Mouse (Mus musculus) C2C12 (cell line): ENCODE data around the gene Fgd6. TPM values are rescaled to one million over a fixed set of nuclear protein-coding genes. Genes with fewer than 3 reads are reported as not detected.

ENCODE experiments used
- H3K27me3 ChIP-seq: one replicate; pipeline ENCODE4 v1.6.1; 2011; ENCODE audit not compliant: control insufficient read depth, insufficient read depth, insufficient read length
- H3K36me3 ChIP-seq: one replicate; pipeline ENCODE4 v1.6.1; 2011; ENCODE audit not compliant: control insufficient read depth, insufficient read depth
- H3K4me3 ChIP-seq: one replicate; pipeline ENCODE4 v1.5.1; 2011; ENCODE audit warnings: mild to moderate bottlenecking, control low read depth; ENCODE audit not compliant: poor library complexity, insufficient read depth, severe bottlenecking
- H3K79me2 ChIP-seq: one replicate; pipeline ENCODE4 v1.6.1; 2011; ENCODE audit not compliant: control insufficient read depth, insufficient read depth
- H3K79me3 ChIP-seq: one replicate; pipeline ENCODE4 v1.6.1; 2011; ENCODE audit warnings: low read depth, control low read depth
- H3ac ChIP-seq: one replicate; pipeline ENCODE3; 2011; ENCODE audit warnings: low read depth; ENCODE audit not compliant: control insufficient read depth, insufficient read length
- CEBPB ChIP-seq: IDR thresholded peaks from one replicate; pipeline ENCODE4 v1.6.1; 2011; ENCODE audit warnings: low read depth, mild to moderate bottlenecking, control low read depth, moderate library complexity
- CTCF ChIP-seq: IDR thresholded peaks from one replicate; pipeline ENCODE4 v1.5.1; 2011; ENCODE audit not compliant: control insufficient read depth, insufficient read depth, insufficient read length
- FOSL1 ChIP-seq: IDR thresholded peaks from one replicate; pipeline ENCODE4 v1.8.0; 2011; ENCODE audit warnings: mild to moderate bottlenecking, low read length; ENCODE audit not compliant: poor library complexity, insufficient read depth, severe bottlenecking
- MAX ChIP-seq: IDR thresholded peaks from one replicate; pipeline ENCODE4 v1.6.1; 2011; ENCODE audit warnings: mild to moderate bottlenecking, control low read depth
- MYOD1 ChIP-seq: IDR thresholded peaks from one replicate; pipeline ENCODE4 v1.6.1; 2011; ENCODE audit warnings: low read depth; ENCODE audit not compliant: control insufficient read depth, insufficient read length
- MYOG ChIP-seq: IDR thresholded peaks from one replicate; pipeline ENCODE4 v1.6.1; 2011; ENCODE audit not compliant: control insufficient read depth, insufficient read length; ENCODE audit errors: extremely low read depth
- USF1 ChIP-seq: IDR thresholded peaks from one replicate; pipeline ENCODE4 v1.6.1; 2011; ENCODE audit warnings: low read depth, mild to moderate bottlenecking, control low read depth, moderate library complexity
- polyA plus RNA-seq: library from polyadenylated mRNA; unstranded; fragments of >200 nt; fragmentation: generic; extraction: Trizol; gene quantifications from one replicate; pipeline ENCODE4 v1.2.1, GENCODE M21; 2012; ENCODE audit warnings: missing spikeins

Fgd6 gene
- polyA plus RNA-seq, 1 experiment, result 1.3 TPM

DNA sequence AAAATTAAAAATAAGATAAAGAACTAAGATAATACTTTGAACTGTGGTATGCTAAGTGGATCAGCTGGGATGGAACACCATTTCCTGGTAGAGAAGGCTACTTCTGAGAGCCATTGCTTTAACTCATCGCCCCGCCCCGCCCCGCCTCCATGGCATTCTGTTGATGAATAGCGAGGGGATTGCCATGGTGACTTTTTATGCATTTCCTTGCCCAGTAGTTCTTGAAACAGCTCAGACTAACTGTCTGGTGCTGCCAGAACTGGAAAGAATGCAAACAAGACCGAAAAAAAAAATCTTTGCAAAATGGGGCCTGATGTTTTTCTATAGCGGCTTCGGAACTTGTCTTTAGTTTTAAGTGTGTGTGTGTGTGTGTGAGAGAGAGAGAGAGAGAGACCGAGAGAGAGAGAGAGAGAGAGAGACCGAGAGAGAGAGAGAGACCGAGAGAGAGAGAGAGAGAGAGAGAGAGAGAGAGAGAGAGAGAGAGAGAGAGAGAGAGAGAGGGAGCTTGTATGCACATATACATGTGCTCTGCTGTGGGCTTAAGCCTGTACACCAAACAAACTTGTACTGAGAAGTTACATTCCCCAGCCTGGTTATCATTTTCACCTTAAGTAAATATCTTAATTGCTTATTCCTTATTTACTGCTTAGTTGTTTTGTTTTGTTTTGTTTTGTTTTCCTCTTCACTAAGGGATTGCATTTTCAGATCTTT lies 51.7 kb downstream of the Fgd6 start:
- no peak for TF ChIP-seq MYOG
- TF ChIP-seq CEBPB, result no peak
- no peak for TF ChIP-seq MAX
- no peak for TF ChIP-seq FOSL1
- Histone ChIP-seq H3K79me2 (no peaks in the 10 kb centered on the region), H3K27me3 (no peaks in the 10 kb centered on the region)

DNA sequence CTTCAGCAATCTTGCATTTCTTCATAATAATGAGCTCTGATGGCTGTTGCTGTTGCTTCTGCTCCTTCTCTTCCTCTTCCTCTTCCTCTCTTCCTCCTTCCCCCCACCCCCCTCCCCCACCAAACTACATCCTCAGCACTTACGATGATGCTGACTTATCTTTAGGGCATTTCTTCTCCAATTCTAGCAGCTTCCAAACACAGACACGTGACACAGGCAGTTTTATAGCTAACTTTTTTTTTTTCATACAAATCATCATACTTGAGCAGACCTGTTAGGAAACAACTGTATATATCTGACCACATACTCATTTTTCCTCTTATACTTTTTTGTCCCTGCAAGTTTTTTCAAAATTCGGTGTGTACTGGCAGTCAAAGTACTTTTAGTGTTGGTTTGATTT lies 54.2 kb downstream of the Fgd6 start:
- Histone ChIP-seq H3K27me3 (no peaks in the 10 kb centered on the region), H3K79me3 (no peaks in the 10 kb centered on the region), H3ac (no peak overlapping the region), H3K4me3 (no peak overlapping the region), H3K36me3 (peaks cover 3% of the 10 kb centered on the region), H3K79me2 (no peaks in the 10 kb centered on the region)
- no peak for TF ChIP-seq MAX
- no peak for TF ChIP-seq CTCF
- TF ChIP-seq USF1, result no peak
- TF ChIP-seq FOSL1, result no peak
- TF ChIP-seq MYOG, result no peak
- no peak for TF ChIP-seq MYOD1
- TF ChIP-seq CEBPB, result no peak

More for the DNA sequence above, 51.7 kb downstream of the Fgd6 start:
- peaks cover 3% of the 10 kb centered on the region for H3K36me3 ChIP-seq
- H3K4me3 ChIP-seq, result no peak overlapping the region
- H3K79me3 ChIP-seq, result no peaks in the 10 kb centered on the region
- no peak overlapping the region for H3ac ChIP-seq

DNA sequence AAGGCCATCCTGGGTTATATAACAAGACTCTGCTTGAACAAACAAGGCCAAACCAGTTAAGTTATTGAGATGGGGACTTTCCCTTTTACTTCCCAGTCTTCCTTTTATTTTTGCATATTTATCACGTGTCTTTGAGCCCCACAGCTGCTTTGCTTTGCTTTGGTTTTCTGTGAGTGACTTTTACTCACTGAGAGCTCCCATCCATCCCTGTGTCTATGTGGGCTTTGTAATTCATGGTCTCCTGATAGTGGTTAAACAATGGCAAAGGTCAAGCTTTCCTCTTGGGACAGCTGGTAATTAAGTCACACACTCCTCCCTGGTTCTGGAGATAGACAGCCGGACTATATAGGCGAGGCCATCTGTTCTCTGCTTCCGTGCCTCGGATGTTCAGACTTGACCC lies 57.7 kb downstream of the Fgd6 start:
- Histone ChIP-seq H3K79me2 (no peaks in the 10 kb centered on the region), H3ac (no peak overlapping the region), H3K36me3 (peaks cover 3% of the 10 kb centered on the region), H3K27me3 (no peaks in the 10 kb centered on the region), H3K79me3 (no peaks in the 10 kb centered on the region), H3K4me3 (no peak overlapping the region)
- no peak for TF ChIP-seq MYOD1

DNA sequence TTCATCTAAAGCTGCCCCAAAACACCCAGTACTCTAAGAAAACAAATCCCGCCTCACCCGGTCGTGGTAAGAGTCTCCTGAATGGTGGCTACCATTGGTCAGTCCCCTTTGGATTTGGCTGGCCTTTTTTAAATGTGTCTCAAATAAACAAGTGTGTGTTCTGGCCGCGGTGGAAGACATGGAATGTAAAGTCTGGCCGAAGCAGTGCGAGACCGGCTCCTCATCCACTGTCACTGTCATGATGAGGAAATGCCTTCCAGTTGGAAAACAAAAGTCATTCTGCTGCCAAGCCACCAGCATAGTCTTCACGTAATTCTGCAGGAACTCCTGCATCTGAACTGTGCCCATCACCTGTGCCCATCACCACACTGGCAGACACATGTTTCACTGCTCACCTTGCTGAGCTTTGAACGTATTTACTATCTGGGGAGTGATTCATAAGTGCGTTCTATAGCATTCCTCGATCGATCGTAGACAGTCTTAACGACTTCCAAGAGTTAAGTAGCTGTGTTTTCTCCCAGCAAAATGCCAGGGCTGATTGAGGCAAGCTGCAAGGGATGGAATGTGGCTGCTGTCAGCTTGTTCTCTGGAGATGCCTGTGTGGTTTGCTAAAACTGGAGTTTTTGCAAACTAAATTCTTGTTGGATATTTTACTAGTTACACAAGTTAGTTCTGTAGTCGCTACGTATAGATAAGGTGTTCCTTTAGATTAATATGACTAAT lies 60.1 kb downstream of the Fgd6 start:
- Histone ChIP-seq H3K4me3 (no peak overlapping the region), H3ac (no peak overlapping the region), H3K27me3 (no peaks in the 10 kb centered on the region), H3K36me3 (peaks cover 3% of the 10 kb centered on the region), H3K79me2 (no peaks in the 10 kb centered on the region), H3K79me3 (no peaks in the 10 kb centered on the region)
- TF ChIP-seq CTCF (no peak), CEBPB (no peak), MAX (no peak), USF1 (no peak), FOSL1 (no peak), MYOG (no peak)

DNA sequence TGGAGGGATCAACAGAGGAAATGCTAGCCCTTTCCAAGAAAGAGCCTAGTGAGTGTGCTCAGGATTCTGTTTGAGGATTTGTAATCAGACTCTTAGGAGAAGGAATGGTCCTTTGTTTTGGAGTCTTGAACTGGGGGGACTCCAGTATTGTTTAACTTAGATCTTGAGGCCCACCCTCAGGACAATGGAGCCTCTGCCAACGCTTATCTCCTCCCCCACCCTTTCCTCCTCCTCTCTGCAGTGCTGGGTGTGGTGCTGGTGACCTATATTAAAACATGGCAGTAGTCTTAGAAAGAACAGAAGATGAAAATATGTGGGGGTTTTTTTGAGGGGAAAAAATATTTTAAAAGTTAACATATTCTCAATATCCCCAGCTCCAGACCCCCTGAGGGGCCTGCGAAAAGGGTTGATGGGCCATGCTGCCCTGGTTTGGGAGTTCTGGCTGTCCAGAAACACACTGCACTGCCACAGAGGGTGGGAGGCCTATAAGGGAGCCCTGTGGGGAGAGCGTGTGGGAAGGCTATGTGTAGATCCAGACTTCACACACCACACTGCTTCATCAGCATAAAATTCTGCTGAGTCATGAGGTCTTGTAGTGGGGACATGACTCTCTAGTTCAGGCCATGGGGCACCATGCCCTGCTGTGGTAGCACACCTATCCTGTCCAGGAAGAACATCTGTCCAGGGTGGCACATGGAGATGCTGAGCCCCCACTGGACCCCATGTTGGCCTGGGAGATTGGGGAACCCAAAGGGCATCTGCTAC lies 61.5 kb downstream of the Fgd6 start:
- no peak overlapping the region for H3K4me3 ChIP-seq
- H3K79me2 ChIP-seq, result no peaks in the 10 kb centered on the region
- H3K36me3 ChIP-seq, result no peaks in the 10 kb centered on the region
- no peak overlapping the region for H3ac ChIP-seq
- H3K79me3 ChIP-seq, result no peaks in the 10 kb centered on the region
- H3K27me3 ChIP-seq, result no peaks in the 10 kb centered on the region
- no peak for TF ChIP-seq USF1
- TF ChIP-seq MYOG, result no peak
- no peak for TF ChIP-seq CEBPB
- no peak for TF ChIP-seq MAX
- no peak for TF ChIP-seq CTCF
- no peak for TF ChIP-seq MYOD1
- TF ChIP-seq FOSL1, result no peak
